Mouse (Mus musculus) limb, embryonic 14.5 days (tissue): Measurements from ENCODE around the gene Fezf2. TPM values are rescaled to one million over a fixed set of nuclear protein-coding genes. Genes with fewer than 3 reads are reported as not detected.

Experiments
- ATAC-seq: fragments of 200-750 bp; cut with Nextera tagmentation; 2 replicates; pipeline ENCODE4 v1.8.0; 2017; ENCODE audit warnings: low read depth, moderate number of reproducible peaks, moderate TSS enrichment; ENCODE audit not compliant: low FRiP score
- DNase-seq: peaks from one replicate; pipeline ENCODE4 v3.0.0-alpha.2; 2015; ENCODE audit warnings: low spot score
- H3K27ac ChIP-seq: fragments of 300-500 bp; sonication (generic); replicated peaks from 2 replicates; pipeline ENCODE4 v1.5.1; 2014; ENCODE audit warnings: low read depth, mild to moderate bottlenecking, low read length, moderate library complexity, mixed read lengths
- H3K27me3 ChIP-seq: fragments of 300-500 bp; sonication (generic); 2 replicates; pipeline ENCODE4 v1.6.1; 2014; ENCODE audit warnings: low read length, mixed read lengths; ENCODE audit not compliant: control insufficient read depth, insufficient read depth
- H3K36me3 ChIP-seq: fragments of 300-500 bp; sonication (generic); 2 replicates; pipeline ENCODE4 v1.6.1; 2014; ENCODE audit warnings: mild to moderate bottlenecking, low read length, moderate library complexity, mixed read lengths; ENCODE audit not compliant: control insufficient read depth, insufficient read depth
- H3K4me1 ChIP-seq: fragments of 300-500 bp; sonication (generic); 2 replicates; pipeline ENCODE4 v1.6.1; 2014; ENCODE audit warnings: antibody characterized with exemption, low read length, mixed read lengths; ENCODE audit not compliant: control insufficient read depth, insufficient read depth
- H3K4me2 ChIP-seq: fragments of 300-500 bp; sonication (generic); replicated peaks from 2 replicates; pipeline ENCODE4 v1.6.1; 2014; ENCODE audit warnings: low read depth, mild to moderate bottlenecking, low read length, moderate library complexity; ENCODE audit not compliant: severe bottlenecking
- H3K4me3 ChIP-seq: fragments of 300-500 bp; sonication (generic); replicated peaks from 2 replicates; pipeline ENCODE4 v1.5.1; 2014; ENCODE audit warnings: low read length
- H3K9ac ChIP-seq: fragments of 300-500 bp; sonication (generic); 2 replicates; pipeline ENCODE4 v1.6.1; 2014; ENCODE audit warnings: mild to moderate bottlenecking, low read depth, low read length, moderate library complexity; ENCODE audit not compliant: severe bottlenecking
- H3K9me3 ChIP-seq: fragments of 300-500 bp; sonication (generic); 2 replicates; pipeline ENCODE4 v1.6.1; 2016; ENCODE audit warnings: low read length; ENCODE audit not compliant: control insufficient read depth
- POLR2A ChIP-seq: fragments of 200-500 bp; IDR thresholded peaks from 2 replicates; pipeline ENCODE4 v1.8.0; 2012; ENCODE audit warnings: inconsistent platforms, mild to moderate bottlenecking, moderate library complexity, borderline replicate concordance; ENCODE audit not compliant: insufficient read depth, insufficient read length; ENCODE audit errors: extremely low read depth
- WGBS: fragments of 180-500 bp; shearing (Covaris S2); extraction: QIAGEN DNeasy Blood & Tissue Kit; methylation state at CpG from one replicate; pipeline ENCODE4 v1.1.7; 2014; 5-methylcytosine and 5-hydroxymethylcytosine counted together
- polyA plus RNA-seq, 2 experiments: library from polyadenylated mRNA; depleted of rRNA in 1 of 2; stranded (reverse) in 1 of 2; unstranded in 1 of 2; fragments of >200 nt; fragmentation: Nextera tagmentation in 1 of 2; extraction: Ambion mirVana in 1 of 2; gene quantifications; 2 replicates each; pipeline versions ENCODE4 v1.2.1 to v1.2.3; 2012 to 2014

Fezf2 gene
- polyA plus RNA-seq, 2 experiments = 0.17 to 0.54 TPM

DNA sequence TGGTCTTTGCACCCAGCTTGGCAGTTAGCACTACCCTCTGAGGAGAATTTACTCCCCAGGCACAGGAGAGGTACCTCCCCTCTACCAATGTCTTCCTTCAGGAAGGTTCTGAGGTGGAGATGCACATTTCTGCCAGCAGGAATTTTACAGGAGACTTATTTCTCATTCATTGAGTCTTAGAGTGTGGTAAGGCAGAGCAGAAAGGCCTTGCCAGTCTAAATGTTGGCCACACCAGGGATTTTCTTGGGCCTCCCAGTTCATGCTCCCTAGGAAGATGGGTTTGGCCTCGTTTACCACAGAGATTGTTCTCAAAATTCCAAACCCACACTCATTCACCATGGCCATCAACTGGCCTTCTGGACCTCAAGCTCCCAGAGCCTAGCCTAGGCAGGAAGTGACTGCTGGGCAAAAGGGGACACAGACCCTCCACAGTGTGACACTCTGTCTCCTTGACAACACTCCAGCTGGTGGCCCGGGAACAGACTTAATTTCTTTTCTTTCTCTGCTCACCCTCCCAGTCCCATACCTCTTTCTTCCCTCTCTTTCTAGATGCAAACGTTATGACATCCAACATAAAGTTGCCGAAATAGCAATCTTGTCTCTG, 40.3 kb upstream of the Fezf2 start:
- TF ChIP-seq POLR2A = no peak
- ATAC-seq (no peak), DNase-seq (no peak)
- 20% methylated on average over 4 of the region's 4 CpGs for WGBS
- Histone ChIP-seq H3K9ac (no peak overlapping the region), H3K36me3 (no peaks in the 10 kb centered on the region), H3K9me3 (no peaks in the 10 kb centered on the region), H3K27ac (no peak overlapping the region), H3K4me3 (no peak overlapping the region), H3K27me3 (no peaks in the 10 kb centered on the region), H3K4me2 (no peak overlapping the region), H3K4me1 (peaks cover 9% of the 10 kb centered on the region)

DNA sequence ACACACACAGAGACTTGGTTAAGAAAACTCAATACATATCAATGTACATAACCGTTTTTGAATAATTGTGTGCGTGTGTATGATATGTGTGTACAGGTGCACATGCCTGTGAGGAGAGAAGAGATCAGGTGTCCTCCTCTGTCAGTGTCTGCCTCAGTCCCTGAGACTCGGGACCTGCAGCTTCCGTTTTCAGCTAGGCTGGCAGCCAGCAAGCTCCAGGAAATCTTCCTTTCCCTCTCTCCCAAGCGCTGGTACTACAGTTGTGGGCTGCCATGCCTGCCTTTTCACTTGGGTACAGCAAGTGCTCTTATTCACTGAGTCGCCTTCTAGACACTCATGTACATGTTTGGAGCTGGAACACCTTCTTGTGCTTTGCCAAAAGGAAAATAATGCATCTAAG, 39.2 kb upstream of the Fezf2 start:
- WGBS = 70% methylated on average over 6 of the region's 6 CpGs
- no peak overlapping the region for H3K4me3 ChIP-seq
- DNase-seq (no peak), ATAC-seq (no peak)
- H3K27ac ChIP-seq = no peak overlapping the region
- peaks cover 9% of the 10 kb centered on the region for H3K4me1 ChIP-seq
- H3K36me3 ChIP-seq = no peaks in the 10 kb centered on the region
- H3K9ac ChIP-seq = no peak overlapping the region
- H3K9me3 ChIP-seq = no peaks in the 10 kb centered on the region
- TF ChIP-seq POLR2A = no peak
- no peaks in the 10 kb centered on the region for H3K27me3 ChIP-seq
- H3K4me2 ChIP-seq = no peak overlapping the region

DNA sequence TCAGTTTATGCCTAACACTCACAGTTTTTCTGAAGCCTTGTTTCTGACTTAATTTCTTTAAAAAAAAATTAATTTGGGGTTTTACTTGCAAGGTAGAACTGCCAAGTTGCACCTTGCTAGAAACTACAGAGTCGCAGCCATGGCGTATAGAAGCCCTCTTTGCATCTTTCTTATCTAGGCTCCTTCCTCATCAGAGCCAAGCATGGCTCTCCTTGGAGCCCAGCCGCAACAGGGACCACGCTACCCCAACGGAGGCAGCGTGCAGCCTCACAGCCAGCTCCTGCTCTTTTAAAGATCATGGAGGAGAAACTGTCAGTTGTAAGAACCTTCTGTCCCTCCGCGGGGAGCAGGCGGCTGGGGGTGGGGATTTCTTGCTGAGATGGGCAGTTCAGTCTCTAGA, 29.9 kb upstream of the Fezf2 start:
- H3K9ac ChIP-seq = no peak overlapping the region
- ATAC-seq (no peak), DNase-seq (no peak)
- H3K9me3 ChIP-seq = no peaks in the 10 kb centered on the region
- no peak for TF ChIP-seq POLR2A
- WGBS = 25% methylated on average over 9 of the region's 9 CpGs
- no peak overlapping the region for H3K4me3 ChIP-seq
- H3K27me3 ChIP-seq = no peaks in the 10 kb centered on the region
- no peaks in the 10 kb centered on the region for H3K36me3 ChIP-seq
- no peak overlapping the region for H3K4me2 ChIP-seq
- H3K4me1 ChIP-seq = no peaks in the 10 kb centered on the region
- H3K27ac ChIP-seq = no peak overlapping the region

DNA sequence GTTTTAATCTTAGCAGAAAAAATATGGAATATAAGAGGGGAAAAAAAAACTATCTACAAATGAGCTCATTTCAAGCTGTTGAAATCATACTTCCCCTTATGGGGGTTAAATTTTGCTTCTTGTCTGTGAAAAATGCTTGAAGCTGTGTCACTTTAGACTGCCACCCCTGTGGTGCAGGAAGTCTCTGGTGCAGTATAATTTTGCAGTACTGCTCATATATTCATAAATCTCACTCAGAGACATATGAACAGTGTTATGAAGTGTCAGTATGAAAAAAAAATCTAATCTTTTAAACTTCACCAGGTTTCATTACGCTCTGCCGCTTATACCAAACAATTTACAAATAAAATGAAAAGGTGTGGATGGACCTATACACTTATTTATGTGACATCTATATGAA, 29.3 kb upstream of the Fezf2 start:
- WGBS = 84% methylated on average over 2 of the region's 2 CpGs
- Histone ChIP-seq H3K4me3 (no peak overlapping the region), H3K27me3 (no peaks in the 10 kb centered on the region), H3K4me1 (no peaks in the 10 kb centered on the region), H3K27ac (no peak overlapping the region), H3K9me3 (no peaks in the 10 kb centered on the region), H3K4me2 (no peak overlapping the region), H3K9ac (no peak overlapping the region), H3K36me3 (no peaks in the 10 kb centered on the region)
- ATAC-seq = no peak
- no peak for TF ChIP-seq POLR2A
- DNase-seq = no peak

DNA sequence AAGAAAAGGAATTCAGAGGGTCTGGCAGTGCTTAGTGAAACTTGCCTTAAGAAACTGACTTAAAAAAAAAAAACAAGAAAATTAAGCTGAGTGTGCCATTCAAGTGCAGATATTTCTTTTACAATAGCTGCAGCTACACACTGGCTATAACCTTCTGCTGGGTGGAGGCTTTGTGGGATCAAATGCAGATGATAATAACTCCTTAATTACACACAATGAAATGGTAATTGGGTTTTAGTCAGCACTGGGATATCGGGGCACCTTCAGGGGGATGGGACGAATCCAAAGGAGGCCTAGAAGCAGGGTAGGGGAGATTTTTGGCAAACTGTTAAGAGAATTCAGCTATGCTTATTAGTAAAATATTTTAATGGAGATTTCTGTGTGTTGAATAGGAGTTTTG, 27.5 kb upstream of the Fezf2 start:
- no peaks in the 10 kb centered on the region for H3K9me3 ChIP-seq
- no peak for ATAC-seq
- H3K27ac ChIP-seq = no peak overlapping the region
- TF ChIP-seq POLR2A = no peak
- H3K27me3 ChIP-seq = no peaks in the 10 kb centered on the region
- no peak overlapping the region for H3K4me3 ChIP-seq
- no peaks in the 10 kb centered on the region for H3K4me1 ChIP-seq
- no peaks in the 10 kb centered on the region for H3K36me3 ChIP-seq
- no peak for DNase-seq
- H3K9ac ChIP-seq = no peak overlapping the region
- WGBS = 48% methylated on average over 2 of the region's 2 CpGs
- no peak overlapping the region for H3K4me2 ChIP-seq
